Mouse (Mus musculus): Measurements from ENCODE around the gene Gm1123. TPM values are rescaled to one million over a fixed set of nuclear protein-coding genes. Genes with fewer than 3 reads are reported as not detected.

Gm1123 gene
- polyA plus RNA-seq, 1 experiment: not detected

DNA sequence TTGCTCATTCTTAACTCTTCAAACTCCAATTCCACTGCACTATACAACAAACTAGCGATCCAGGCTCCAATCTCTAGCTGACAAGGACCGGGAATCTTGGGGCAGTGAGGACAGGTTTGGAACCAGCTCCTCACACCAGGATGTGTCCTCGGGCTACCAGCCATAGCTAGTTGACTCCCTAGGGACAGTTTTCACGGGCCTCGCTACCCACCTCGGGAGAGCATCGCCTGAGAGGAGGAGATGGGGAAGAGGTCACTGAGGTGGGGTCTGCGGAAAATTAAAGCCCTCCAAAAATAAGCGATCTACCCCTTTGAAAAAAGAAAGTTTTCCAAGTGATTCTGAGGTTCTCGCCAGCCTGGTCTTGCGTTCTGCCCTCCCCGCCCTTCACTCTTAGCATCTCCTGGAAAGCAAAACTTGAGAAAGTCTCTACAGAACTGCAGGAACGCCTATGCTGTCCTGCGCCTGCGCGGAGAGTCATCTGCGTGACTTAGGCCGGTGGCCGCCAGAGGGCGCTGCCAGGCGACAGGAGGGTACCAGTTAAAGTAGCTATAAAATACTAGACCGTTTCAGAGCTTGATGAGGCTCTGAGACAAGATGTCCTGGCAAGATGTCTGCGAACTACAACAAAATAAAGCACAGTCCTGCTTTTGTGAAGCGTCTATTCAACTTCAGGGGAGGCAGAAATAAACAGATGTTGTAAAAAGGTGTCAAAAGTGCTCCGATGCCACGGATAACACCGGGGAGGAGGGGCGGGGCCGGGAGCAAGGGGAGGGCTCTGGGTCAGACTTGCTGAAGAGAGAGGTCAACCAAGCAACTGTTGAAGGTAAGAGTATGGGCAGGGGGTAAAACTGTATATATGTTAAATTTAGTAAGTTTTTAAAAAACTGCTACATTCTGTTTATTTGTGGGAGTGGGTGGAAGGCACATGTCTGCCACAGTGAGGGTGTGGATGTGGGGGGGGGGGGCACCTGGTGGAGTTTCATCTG is 55.8 kb downstream of the Gm1123 start:
- Histone ChIP-seq H3K27me3 (replicated peaks) (peaks cover 66% of the 10 kb centered on the region), H3K4me1 (peaks cover 25% of the 10 kb centered on the region), H3K36me3 (replicated peaks; ENCODE audit: low read length) (no peaks in the 10 kb centered on the region), H3K4me3 (replicated peaks) (peak overlapping the region; percentile 88), H3K9me3 (no peaks in the 10 kb centered on the region)
- TF ChIP-seq FLI1 (IDR thresholded peaks at IDR 0.05; ENCODE audit: low read length) (no peak), GATA1 (IDR thresholded peaks at IDR 0.05; ENCODE audit: borderline replicate concordance, low read length) (no peak)

DNA sequence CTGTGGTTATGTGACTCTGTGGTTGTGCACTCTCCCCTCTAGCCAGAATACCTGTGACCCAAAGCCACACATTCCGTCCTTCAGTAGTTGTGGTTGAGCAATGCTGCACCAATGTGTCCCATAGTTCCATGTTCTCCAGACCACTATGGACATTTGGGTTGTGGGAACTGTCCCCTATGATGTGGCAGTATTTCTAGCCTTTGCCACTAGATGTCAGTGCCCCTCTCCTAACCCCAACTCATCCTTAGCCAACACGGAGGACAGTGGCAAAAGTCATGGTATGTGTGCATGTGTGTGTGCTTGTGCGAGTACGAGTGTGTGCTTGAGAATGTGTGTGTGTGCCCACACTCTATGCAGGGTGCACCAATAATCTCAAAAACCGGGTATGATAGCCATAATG is 59.0 kb downstream of the Gm1123 start:
- peaks cover 77% of the 10 kb centered on the region for H3K27me3 ChIP-seq (replicated peaks)
- H3K9me3 ChIP-seq: peaks cover 5% of the 10 kb centered on the region
- peaks cover 30% of the 10 kb centered on the region for H3K4me1 ChIP-seq
- H3K4me3 ChIP-seq (replicated peaks): peak overlapping the region; percentile 11
- H3K36me3 ChIP-seq (replicated peaks; ENCODE audit: low read length): no peaks in the 10 kb centered on the region
- TF ChIP-seq FLI1 (IDR thresholded peaks at IDR 0.05; ENCODE audit: low read length): no peak
- no peak for TF ChIP-seq GATA1 (IDR thresholded peaks at IDR 0.05; ENCODE audit: borderline replicate concordance, low read length)

- no peak for TF ChIP-seq FLI1 (IDR thresholded peaks at IDR 0.05; ENCODE audit: low read length)
- TF ChIP-seq GATA1 (IDR thresholded peaks at IDR 0.05; ENCODE audit: borderline replicate concordance, low read length): no peak
- Histone ChIP-seq H3K36me3 (replicated peaks; ENCODE audit: low read length) (no peaks in the 10 kb centered on the region), H3K4me1 (peaks cover 30% of the 10 kb centered on the region), H3K27me3 (replicated peaks) (peaks cover 79% of the 10 kb centered on the region), H3K9me3 (peaks cover 9% of the 10 kb centered on the region), H3K4me3 (replicated peaks) (no peak overlapping the region)
Measured at GRCm38 (mm10) chr9:98976081-98976480, 59.4 kb downstream of the Gm1123 start.

GRCm38 (mm10) chr9:98974898-98975297 is 60.6 kb downstream of the Gm1123 start:
- Histone ChIP-seq H3K36me3 (replicated peaks; ENCODE audit: low read length) (no peaks in the 10 kb centered on the region), H3K4me3 (replicated peaks) (no peak overlapping the region), H3K27me3 (replicated peaks) (peaks cover 85% of the 10 kb centered on the region), H3K4me1 (peaks cover 28% of the 10 kb centered on the region), H3K9me3 (peaks cover 20% of the 10 kb centered on the region)
- no peak for TF ChIP-seq FLI1 (IDR thresholded peaks at IDR 0.05; ENCODE audit: low read length)

DNA sequence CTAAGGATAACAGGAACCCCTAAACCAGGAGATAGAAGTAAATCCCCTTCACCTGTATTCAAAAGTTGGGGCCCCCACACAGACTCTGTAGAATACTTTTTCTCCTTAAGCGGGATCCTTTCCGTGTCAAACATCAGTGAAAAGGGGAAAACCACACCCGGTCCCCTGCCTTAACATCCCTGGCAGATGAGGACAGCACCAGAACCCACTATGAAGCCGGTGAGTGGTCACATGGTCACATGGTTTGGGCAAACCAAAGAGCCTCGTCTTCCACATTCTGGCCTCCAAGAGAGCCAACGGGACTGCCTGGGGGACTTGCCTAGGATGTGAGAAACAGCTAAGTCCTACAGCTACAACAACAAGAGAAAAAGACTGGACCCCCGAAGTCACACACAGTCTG is 62.0 kb downstream of the Gm1123 start:
- TF ChIP-seq GATA1 (IDR thresholded peaks at IDR 0.05; ENCODE audit: borderline replicate concordance, low read length) (no peak), FLI1 (IDR thresholded peaks at IDR 0.05; ENCODE audit: low read length) (no peak)
- Histone ChIP-seq H3K27me3 (replicated peaks) (peaks cover 86% of the 10 kb centered on the region), H3K9me3 (peaks cover 24% of the 10 kb centered on the region), H3K4me3 (replicated peaks) (peak overlapping the region; percentile 88), H3K36me3 (replicated peaks; ENCODE audit: low read length) (no peaks in the 10 kb centered on the region), H3K4me1 (peaks cover 18% of the 10 kb centered on the region)

GRCm38 (mm10) chr9:98973101-98973521 is 62.4 kb downstream of the Gm1123 start:
- H3K4me3 ChIP-seq (replicated peaks): peak overlapping the region; percentile 88
- peaks cover 86% of the 10 kb centered on the region for H3K27me3 ChIP-seq (replicated peaks)

GRCm38 (mm10) chr9:98965084-98965483 is 70.4 kb downstream of the Gm1123 start:
- TF ChIP-seq GATA1 (IDR thresholded peaks at IDR 0.05; ENCODE audit: borderline replicate concordance, low read length) (no peak), FLI1 (IDR thresholded peaks at IDR 0.05; ENCODE audit: low read length) (no peak)
- no peak overlapping the region for H3K4me3 ChIP-seq (replicated peaks)
- peaks cover 10% of the 10 kb centered on the region for H3K9me3 ChIP-seq
- peaks cover 82% of the 10 kb centered on the region for H3K27me3 ChIP-seq (replicated peaks)
- no peaks in the 10 kb centered on the region for H3K36me3 ChIP-seq (replicated peaks; ENCODE audit: low read length)
- peaks cover 23% of the 10 kb centered on the region for H3K4me1 ChIP-seq

More at GRCm38 (mm10) chr9:98973101-98973521, 62.4 kb downstream of the Gm1123 start:
- peaks cover 18% of the 10 kb centered on the region for H3K4me1 ChIP-seq
- H3K9me3 ChIP-seq: peaks cover 24% of the 10 kb centered on the region
- H3K36me3 ChIP-seq (replicated peaks; ENCODE audit: low read length): no peaks in the 10 kb centered on the region
- TF ChIP-seq FLI1 (IDR thresholded peaks at IDR 0.05; ENCODE audit: low read length): no peak
- TF ChIP-seq GATA1 (IDR thresholded peaks at IDR 0.05; ENCODE audit: borderline replicate concordance, low read length): no peak

- TF ChIP-seq GATA1 (IDR thresholded peaks at IDR 0.05; ENCODE audit: borderline replicate concordance, low read length): no peak
- no peak for TF ChIP-seq FLI1 (IDR thresholded peaks at IDR 0.05; ENCODE audit: low read length)
- Histone ChIP-seq H3K27me3 (replicated peaks) (peaks cover 84% of the 10 kb centered on the region), H3K9me3 (peaks cover 8% of the 10 kb centered on the region; the same call in 1 of the 2 replicates)
Measured at GRCm38 (mm10) chr9:98963661-98964060, 71.9 kb downstream of the Gm1123 start.

GRCm38 (mm10) chr9:98962478-98963142 is 72.9 kb downstream of the Gm1123 start:
- peaks cover 8% of the 10 kb centered on the region; the same call in 1 of the 2 replicates for H3K9me3 ChIP-seq
- no peaks in the 10 kb centered on the region for H3K36me3 ChIP-seq (replicated peaks; ENCODE audit: low read length)
- H3K4me3 ChIP-seq (replicated peaks): peak overlapping the region; percentile 62
- H3K4me1 ChIP-seq: peaks cover 23% of the 10 kb centered on the region
- TF ChIP-seq GATA1 (IDR thresholded peaks at IDR 0.05; ENCODE audit: borderline replicate concordance, low read length) (no peak), FLI1 (IDR thresholded peaks at IDR 0.05; ENCODE audit: low read length) (no peak)
- peaks cover 95% of the 10 kb centered on the region for H3K27me3 ChIP-seq (replicated peaks)

More at GRCm38 (mm10) chr9:98963661-98964060, 71.9 kb downstream of the Gm1123 start:
- Histone ChIP-seq H3K4me3 (replicated peaks) (no peak overlapping the region), H3K36me3 (replicated peaks; ENCODE audit: low read length) (no peaks in the 10 kb centered on the region), H3K4me1 (peaks cover 23% of the 10 kb centered on the region)

Measured in megakaryocyte, embryonic 14.5 days (primary cell).